ENCODE assay signal across 11 mouse cellular contexts in genomic region chr4:43428180-43428861, GRCm38 (mm10). TPM values are rescaled to one million over a fixed set of nuclear protein-coding genes. Genes with fewer than 3 reads are reported as not detected.
DNase-seq lines count a peak whose midpoint lies in the region; ATAC-seq and TF ChIP-seq lines count a peak whose summit lies in the region.
"Had no signal": no experiment of that assay in that cellular context is flagged by ENCODE, and none has a peak within 500 bp of the region (broad histone marks: within the 10 kb centered on the region; RNA-seq: fewer than 3 reads in every experiment).

No protein-coding gene starts in this region.

- TF ChIP-seq CTCF in liver, postnatal 0 days (IDR thresholded peaks at IDR 0.05; ENCODE audit: low read depth) = no peak

- H3K36me3 ChIP-seq in forebrain, embryonic 12.5 days (replicated peaks) = peaks cover 35% of the 10 kb centered on the region
- H3K36me3 ChIP-seq in forebrain, embryonic 16.5 days (ENCODE audit: control insufficient read depth, insufficient read depth) = peaks cover 28% of the 10 kb centered on the region
- H3K36me3 ChIP-seq in liver, postnatal 0 days (replicated peaks; ENCODE audit: insufficient read depth, low read length) = peaks cover 20% of the 10 kb centered on the region
- peaks cover 21% of the 10 kb centered on the region for H3K36me3 ChIP-seq in intestine, embryonic 15.5 days
- H3K36me3 ChIP-seq in myocyte (ENCODE audit: control insufficient read depth, insufficient read depth) = no peaks in the 10 kb centered on the region

- H3K27me3 ChIP-seq in forebrain, embryonic 12.5 days = peaks cover 68% of the 10 kb centered on the region
- peaks cover 11% of the 10 kb centered on the region; the same call in 1 of the 2 replicates for H3K27me3 ChIP-seq in forebrain, embryonic 16.5 days (replicated peaks; ENCODE audit: control insufficient read depth, insufficient read depth, low read length)
- peaks cover 38% of the 10 kb centered on the region for H3K27me3 ChIP-seq in liver, postnatal 0 days (ENCODE audit: insufficient read depth, low read length)
- peaks cover 18% of the 10 kb centered on the region; the same call in 1 of the 2 replicates for H3K27me3 ChIP-seq in intestine, embryonic 15.5 days (replicated peaks)
- H3K27me3 ChIP-seq in myocyte (ENCODE audit: control insufficient read depth, insufficient read depth, insufficient read length) = no peaks in the 10 kb centered on the region

- H3K9ac ChIP-seq in forebrain, embryonic 12.5 days = peak overlapping the region; percentile 36; the same call in 1 of the 2 replicates
- H3K9ac ChIP-seq in forebrain, embryonic 16.5 days (replicated peaks; ENCODE audit: low read depth, low read length) = no peak overlapping the region
- H3K9ac ChIP-seq in liver, postnatal 0 days (replicated peaks) = no peak overlapping the region
- H3K9ac ChIP-seq in intestine, embryonic 15.5 days = no peak overlapping the region

- TF ChIP-seq POLR2A in myocyte (IDR thresholded peaks at IDR 0.05; ENCODE audit: insufficient read length, low read depth) = no peak

- H3K4me2 ChIP-seq in forebrain, embryonic 12.5 days = no peak overlapping the region
- no peak overlapping the region for H3K4me2 ChIP-seq in forebrain, embryonic 16.5 days (ENCODE audit: low read length)
- H3K4me2 ChIP-seq in liver, postnatal 0 days (ENCODE audit: low read depth, low read length) = no peak overlapping the region
- peak overlapping the region; percentile 35; the same call in 1 of the 2 replicates for H3K4me2 ChIP-seq in intestine, embryonic 15.5 days (replicated peaks)
- H3K4me2 ChIP-seq in myocyte (ENCODE audit: low read depth) = no peak overlapping the region

- DNase-seq in liver, postnatal 0 days = no peak
- DNase-seq in liver = no peak
- no peak for DNase-seq in embryo, embryonic 10.5 days (ENCODE audit: low spot score)
- DNase-seq in left cerebral cortex, postnatal 36 days (ENCODE audit: low spot score in 2 of 2) = no peak
- DNase-seq: right cerebral cortex, postnatal 4 days had no signal

- H3K27ac ChIP-seq in forebrain, embryonic 12.5 days = no peak overlapping the region
- H3K27ac ChIP-seq in forebrain, embryonic 16.5 days (ENCODE audit: low read length) = no peak overlapping the region
- H3K27ac ChIP-seq in liver, postnatal 0 days (ENCODE audit: low read depth) = no peak overlapping the region
- 0 out of 2 replicates have a peak overlapping the region, but pooled peaks have one; percentile 27 for H3K27ac ChIP-seq in intestine, embryonic 15.5 days
- H3K27ac ChIP-seq: macrophage had no signal

- TF ChIP-seq EP300 in liver, postnatal 0 days (IDR thresholded peaks at IDR 0.05; ENCODE audit: low read depth) = no peak

- H3ac ChIP-seq in myocyte (ENCODE audit: control insufficient read depth, insufficient read length) = no peak overlapping the region

- 28% methylated on average over 16 of the region's 16 CpGs for WGBS in forebrain, embryonic 12.5 days
- WGBS in forebrain, embryonic 16.5 days = 25% methylated on average over 16 of the region's 16 CpGs
- WGBS in liver, postnatal 0 days (ENCODE audit: insufficient replicate concordance) = 27% methylated on average over 16 of the region's 16 CpGs
- 38% methylated on average over 16 of the region's 16 CpGs for WGBS in intestine, embryonic 15.5 days

- no peak for ATAC-seq in forebrain, embryonic 12.5 days (ENCODE audit: low FRiP score)
- no peak for ATAC-seq in forebrain, embryonic 16.5 days
- ATAC-seq in liver, postnatal 0 days = 0 out of 2 replicates have a peak, but pooled peaks have one; percentile 5
- ATAC-seq in intestine, embryonic 15.5 days = no peak

- H3K4me3 ChIP-seq in forebrain, embryonic 12.5 days (replicated peaks) = no peak overlapping the region
- no peak overlapping the region for H3K4me3 ChIP-seq in forebrain, embryonic 16.5 days (replicated peaks; ENCODE audit: low read length)
- H3K4me3 ChIP-seq in liver, postnatal 0 days (ENCODE audit: low read depth, low read length) = no peak overlapping the region
- H3K4me3 ChIP-seq in intestine, embryonic 15.5 days (replicated peaks) = no peak overlapping the region
- H3K4me3 ChIP-seq in myocyte = no peak overlapping the region

- H3K79me2 ChIP-seq in myocyte (ENCODE audit: control insufficient read depth, insufficient read depth) = no peaks in the 10 kb centered on the region

- peaks cover 40% of the 10 kb centered on the region for H3K4me1 ChIP-seq in forebrain, embryonic 12.5 days
- peaks cover 7% of the 10 kb centered on the region; the same call in 1 of the 2 replicates for H3K4me1 ChIP-seq in forebrain, embryonic 16.5 days (replicated peaks; ENCODE audit: control insufficient read depth, insufficient read depth, low read length)
- H3K4me1 ChIP-seq in liver, postnatal 0 days (ENCODE audit: insufficient read depth) = peaks cover 7% of the 10 kb centered on the region
- peaks cover 13% of the 10 kb centered on the region for H3K4me1 ChIP-seq in intestine, embryonic 15.5 days (replicated peaks)

- no peaks in the 10 kb centered on the region for H3K9me3 ChIP-seq in forebrain, embryonic 12.5 days
- H3K9me3 ChIP-seq in forebrain, embryonic 16.5 days (ENCODE audit: control insufficient read depth, low read length) = no peaks in the 10 kb centered on the region
- no peaks in the 10 kb centered on the region for H3K9me3 ChIP-seq in liver, postnatal 0 days (ENCODE audit: low read length)
- no peaks in the 10 kb centered on the region for H3K9me3 ChIP-seq in intestine, embryonic 15.5 days

- intact Hi-C loops in left cerebral cortex, postnatal 36 days (cut with DNase I) = no loop called here

TF ChIP-seq in myocyte, 11 proteins besides CTCF, POLR2A, EP300 and RAD21:
- TF ChIP-seq MAX (IDR thresholded peaks at IDR 0.05; ENCODE audit: low read depth) (no peak), POLR2AphosphoS2 (IDR thresholded peaks at IDR 0.05; ENCODE audit: insufficient read length, low read depth) (peak; percentile 68), USF1 (IDR thresholded peaks at IDR 0.05; ENCODE audit: low read depth) (no peak)

RNA-seq across cellular contexts. Expression of gene Fam166b, which starts 0.6 kb away (rescaled TPM):
- 0.23 TPM in 1 of 2 replicates, not detected in the other for polyA plus RNA-seq in forebrain, embryonic 12.5 days (2016; fragmentation: Nextera tagmentation; extraction: Ambion mirVana)
- polyA plus RNA-seq in forebrain, embryonic 16.5 days (2015; fragmentation: Nextera tagmentation; extraction: Ambion mirVana) = 0.47 and 0.68 TPM in 2 replicates
- polyA plus RNA-seq in liver, postnatal 0 days (2015; fragmentation: Nextera tagmentation; extraction: Ambion mirVana) = 0.14 TPM in 1 of 2 replicates, not detected in the other
- polyA plus RNA-seq in intestine, embryonic 15.5 days (2015; fragmentation: Nextera tagmentation; extraction: Ambion mirVana) = 0.28 TPM in 1 of 2 replicates, not detected in the other
- 0.04 TPM for polyA plus RNA-seq in myocyte (2012; fragmentation: generic; extraction: Trizol)
- 1 to 10 TPM in 1 of 2 experiments, under 1 TPM in 1; 0.69 to 1.4 TPM for total RNA-seq in left cerebral cortex, postnatal 36 days (2021)
- polyA plus RNA-seq: macrophage had no signal

RNA-seq across cellular contexts. Expression of gene Tesk1, which starts 13.4 kb away (rescaled TPM):
- polyA plus RNA-seq in forebrain, embryonic 12.5 days (2016; fragmentation: Nextera tagmentation; extraction: Ambion mirVana) = 10.5 and 12.6 TPM in 2 replicates
- 7.5 and 8.6 TPM in 2 replicates for polyA plus RNA-seq in forebrain, embryonic 16.5 days (2015; fragmentation: Nextera tagmentation; extraction: Ambion mirVana)
- polyA plus RNA-seq in liver, postnatal 0 days (2015; fragmentation: Nextera tagmentation; extraction: Ambion mirVana) = 1.2 TPM in 2 replicates
- polyA plus RNA-seq in intestine, embryonic 15.5 days (2015; fragmentation: Nextera tagmentation; extraction: Ambion mirVana) = 6.8 and 7.9 TPM in 2 replicates
- 40.4 TPM for polyA plus RNA-seq in myocyte (2012; fragmentation: generic; extraction: Trizol)
- 10 to 100 TPM; 87.8 to 92.9 TPM for total RNA-seq in left cerebral cortex, postnatal 36 days (2021)

RNA-seq across cellular contexts. Expression of gene Cd72, which starts 26.1 kb away (rescaled TPM):
- polyA plus RNA-seq in forebrain, embryonic 12.5 days (2016; fragmentation: Nextera tagmentation; extraction: Ambion mirVana) = 2.9 and 3.8 TPM in 2 replicates
- 3.6 and 6.5 TPM in 2 replicates for polyA plus RNA-seq in forebrain, embryonic 16.5 days (2015; fragmentation: Nextera tagmentation; extraction: Ambion mirVana)
- polyA plus RNA-seq in liver, postnatal 0 days (2015; fragmentation: Nextera tagmentation; extraction: Ambion mirVana) = 9.9 and 10.4 TPM in 2 replicates
- polyA plus RNA-seq in intestine, embryonic 15.5 days (2015; fragmentation: Nextera tagmentation; extraction: Ambion mirVana) = 2.7 and 2.9 TPM in 2 replicates
- polyA plus RNA-seq in myocyte (2012; fragmentation: generic; extraction: Trizol) = 0.74 TPM
- total RNA-seq in left cerebral cortex, postnatal 36 days (2021) = 1 to 10 TPM in 1 of 2 experiments, under 1 TPM in 1; 0.59 to 1.2 TPM
- total RNA-seq: layer of hippocampus, postnatal 10 days had no signal

RNA-seq across cellular contexts. Expression of gene Rusc2, which starts 46.5 kb away (rescaled TPM):
- polyA plus RNA-seq in forebrain, embryonic 12.5 days (2016; fragmentation: Nextera tagmentation; extraction: Ambion mirVana) = 37.6 and 44.9 TPM in 2 replicates
- 64.6 and 74.8 TPM in 2 replicates for polyA plus RNA-seq in forebrain, embryonic 16.5 days (2015; fragmentation: Nextera tagmentation; extraction: Ambion mirVana)
- polyA plus RNA-seq in liver, postnatal 0 days (2015; fragmentation: Nextera tagmentation; extraction: Ambion mirVana) = 1.9 and 2.1 TPM in 2 replicates
- polyA plus RNA-seq in intestine, embryonic 15.5 days (2015; fragmentation: Nextera tagmentation; extraction: Ambion mirVana) = 13.1 and 14.0 TPM in 2 replicates
- polyA plus RNA-seq in myocyte (2012; fragmentation: generic; extraction: Trizol) = 28.2 TPM
- 100 to 1,000 TPM; 135 TPM for total RNA-seq in left cerebral cortex, postnatal 36 days (2021)

RNA-seq across cellular contexts. Expression of gene Sit1, which starts 55.2 kb away (rescaled TPM):
- polyA plus RNA-seq in forebrain, embryonic 12.5 days (2016; fragmentation: Nextera tagmentation; extraction: Ambion mirVana) = not detected in 2 replicates
- polyA plus RNA-seq in forebrain, embryonic 16.5 days (2015; fragmentation: Nextera tagmentation; extraction: Ambion mirVana) = not detected in 2 replicates
- 0.53 and 0.94 TPM in 2 replicates for polyA plus RNA-seq in liver, postnatal 0 days (2015; fragmentation: Nextera tagmentation; extraction: Ambion mirVana)
- not detected in 2 replicates for polyA plus RNA-seq in intestine, embryonic 15.5 days (2015; fragmentation: Nextera tagmentation; extraction: Ambion mirVana)
- polyA plus RNA-seq in myocyte (2012; fragmentation: generic; extraction: Trizol) = not detected
- total RNA-seq in left cerebral cortex, postnatal 36 days (2021) = not detected
- total RNA-seq: layer of hippocampus, postnatal 10 days had no signal
- polyA plus RNA-seq: macrophage had no signal
